Mouse (Mus musculus) heart, embryonic 14.5 days (tissue): Measurements from ENCODE around the gene Gm973. TPM values are rescaled to one million over a fixed set of nuclear protein-coding genes. Genes with fewer than 3 reads are reported as not detected.

ENCODE experiments used
- ATAC-seq: fragments of 200-750 bp; cut with Nextera tagmentation; 2 replicates; pipeline ENCODE4 v1.8.0; 2017; ENCODE audit warnings: low read depth, moderate TSS enrichment; ENCODE audit not compliant: insufficient number of reproducible peaks, insufficient read depth, low FRiP score
- H3K27ac ChIP-seq, 2 experiments: fragments of 200-500 bp in 1 of 2; fragments of 300-500 bp in 1 of 2; sonication (generic) in 1 of 2; replicated peaks in 1 of 2; 2 replicates each; pipeline ENCODE4 v1.5.1; 2012 to 2014; ENCODE audit warnings: low read depth in 2 of 2, low read length in 2 of 2, control low read depth in 1 of 2, mild to moderate bottlenecking in 1 of 2, mixed read lengths in 1 of 2; ENCODE audit not compliant: control insufficient read depth in 1 of 2, insufficient read depth in 1 of 2
- H3K27me3 ChIP-seq: fragments of 300-500 bp; sonication (generic); 2 replicates; pipeline ENCODE4 v1.6.1; 2014; ENCODE audit warnings: mild to moderate bottlenecking, low read length, control low read depth; ENCODE audit not compliant: control insufficient read depth, insufficient read depth
- H3K36me3 ChIP-seq: fragments of 300-500 bp; sonication (generic); 2 replicates; pipeline ENCODE4 v1.6.1; 2014; ENCODE audit warnings: mild to moderate bottlenecking, control low read depth, low read length, mixed read lengths; ENCODE audit not compliant: control insufficient read depth, insufficient read depth
- H3K4me1 ChIP-seq, 2 experiments: fragments of 200-500 bp in 1 of 2; fragments of 300-500 bp in 1 of 2; sonication (generic) in 1 of 2; 2 replicates each; pipeline ENCODE4 v1.6.1; 2012 to 2014; ENCODE audit warnings: low read length in 2 of 2, control low read depth in 1 of 2, mixed read lengths in 1 of 2; ENCODE audit not compliant: control insufficient read depth in 2 of 2, insufficient read depth in 2 of 2
- H3K4me2 ChIP-seq: fragments of 300-500 bp; sonication (generic); 2 replicates; pipeline ENCODE4 v1.6.1; 2014; ENCODE audit warnings: mild to moderate bottlenecking, low read length
- H3K4me3 ChIP-seq, 2 experiments: fragments of 200-500 bp in 1 of 2; fragments of 300-500 bp in 1 of 2; sonication (generic) in 1 of 2; 2 replicates each; pipeline ENCODE4 v1.5.1; 2012 to 2014; ENCODE audit warnings: low read length in 2 of 2, mild to moderate bottlenecking in 2 of 2, control low read depth in 1 of 2, low read depth in 1 of 2, moderate library complexity in 1 of 2; ENCODE audit not compliant: control insufficient read depth in 1 of 2, insufficient read depth in 1 of 2
- H3K9ac ChIP-seq: fragments of 300-500 bp; sonication (generic); 2 replicates; pipeline ENCODE4 v1.6.1; 2014; ENCODE audit warnings: mild to moderate bottlenecking, low read length
- H3K9me3 ChIP-seq: fragments of 300-500 bp; sonication (generic); 2 replicates; pipeline ENCODE4 v1.6.1; 2016; ENCODE audit warnings: low read length, control low read depth; ENCODE audit not compliant: control insufficient read depth
- WGBS: fragments of 180-500 bp; shearing (Covaris S2); extraction: QIAGEN DNeasy Blood & Tissue Kit; methylation state at CpG from one replicate; pipeline ENCODE4 v1.1.7; 2014; 5-methylcytosine and 5-hydroxymethylcytosine counted together
- polyA plus RNA-seq: library from polyadenylated mRNA; unstranded; fragments of >200 nt; fragmentation: Nextera tagmentation; extraction: Ambion mirVana; gene quantifications from 2 replicates; pipeline ENCODE4 v1.2.1, GENCODE M21; 2014

Gm973 gene
- not detected in 2 replicates for polyA plus RNA-seq

DNA sequence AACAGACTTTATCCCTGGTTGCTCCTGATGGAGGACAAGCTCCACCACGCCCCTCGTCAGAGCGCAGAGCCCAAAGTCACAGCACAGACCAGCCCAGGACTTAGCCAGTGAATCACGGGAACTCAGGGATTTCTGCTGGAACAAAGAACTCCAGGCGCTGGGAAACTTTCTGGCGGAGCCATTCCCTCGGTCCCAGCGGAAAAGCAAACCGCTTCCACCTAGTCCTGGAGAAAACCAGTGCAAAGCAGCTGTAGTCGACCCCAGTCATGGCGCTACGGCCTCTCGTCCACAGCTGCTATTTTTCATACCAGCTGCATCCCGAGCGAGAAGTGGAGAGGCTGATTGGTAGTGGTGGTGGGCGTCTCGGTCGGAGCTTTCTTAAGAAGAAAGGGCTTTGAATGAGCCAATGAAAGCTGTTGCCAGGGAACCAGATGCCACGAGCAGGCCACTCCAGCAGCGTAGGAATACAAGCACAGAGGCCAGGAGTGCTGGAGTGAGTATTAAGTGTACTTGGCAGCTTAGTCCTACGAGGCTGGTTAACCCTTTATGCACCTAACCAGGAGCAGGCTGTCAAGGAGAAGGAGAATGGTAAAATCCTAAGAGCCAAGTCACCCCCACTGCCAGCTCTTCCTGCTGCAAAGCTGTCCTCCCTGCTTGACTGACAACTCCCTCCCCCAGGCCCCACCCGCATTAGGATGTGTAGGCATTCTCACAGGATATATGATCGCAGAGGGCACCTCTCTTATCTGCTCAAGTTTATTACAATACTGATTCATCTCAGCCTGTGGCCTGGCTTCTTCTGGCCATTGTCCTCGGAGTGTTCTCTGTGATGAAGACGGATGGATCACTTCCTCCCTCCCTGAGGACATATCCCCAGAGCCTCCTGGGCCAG lies at the start of gene Gm973:
TSS of gene Gm973 (plus strand) at position 239 of the 892 bp plus-strand sequence.
- peak within 1 kb of the TSS; percentile 53 to 66 for H3K27ac ChIP-seq
- peak within 1 kb of the TSS; percentile 67 for H3K9ac ChIP-seq
- no peaks in the 10 kb centered on the region for H3K9me3 ChIP-seq
- peaks cover 8 to 15% of the 10 kb centered on the region in 2 experiments for H3K4me1 ChIP-seq
- H3K36me3 ChIP-seq = no peaks in the 10 kb centered on the region
- H3K4me2 ChIP-seq = peak within 1 kb of the TSS; percentile 74
- H3K4me3 ChIP-seq = peak within 1 kb of the TSS; percentile 36 to 39
- peak; percentile 31; the same call in 1 of the 2 replicates for ATAC-seq
- WGBS = 6% methylated on average over 25 of the region's 25 CpGs
- peaks cover 3% of the 10 kb centered on the region; the same call in 1 of the 2 replicates for H3K27me3 ChIP-seq

GRCm38 (mm10) chr1:59469170-59469569 lies 46.9 kb upstream of the Gm973 start:
- peaks cover 5 to 8% of the 10 kb centered on the region in 2 experiments for H3K4me1 ChIP-seq
- H3K27ac ChIP-seq = no peak overlapping the region
- peaks cover 39% of the 10 kb centered on the region for H3K27me3 ChIP-seq
- no peak for ATAC-seq
- no peaks in the 10 kb centered on the region for H3K36me3 ChIP-seq
- no peak overlapping the region for H3K4me3 ChIP-seq
- H3K9me3 ChIP-seq = no peaks in the 10 kb centered on the region
- 63% methylated on average over 4 of the region's 4 CpGs for WGBS
- H3K9ac ChIP-seq = no peak overlapping the region
- H3K4me2 ChIP-seq = no peak overlapping the region

DNA sequence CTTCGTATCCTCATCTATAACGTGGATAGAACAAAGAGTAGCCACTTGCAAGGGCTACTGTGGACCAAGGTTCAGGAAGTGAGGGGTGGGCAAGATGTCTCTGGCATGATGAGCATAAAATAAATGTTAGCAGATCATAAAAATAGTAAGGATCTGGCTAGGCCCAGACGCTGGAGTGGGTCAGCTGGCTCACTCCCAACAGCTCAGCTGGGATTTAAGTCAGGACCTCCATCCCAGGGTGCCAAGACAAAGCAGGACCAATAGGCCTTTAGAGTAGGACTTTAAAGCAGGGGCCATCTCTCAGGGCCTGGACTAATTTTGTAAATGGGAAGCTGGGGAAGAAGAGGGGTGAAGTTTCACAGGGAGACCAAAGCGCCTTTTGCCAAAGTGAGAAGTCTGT lies 45.3 kb upstream of the Gm973 start:
- Histone ChIP-seq H3K27me3 (peaks cover 54% of the 10 kb centered on the region), H3K4me1 (peaks cover 2 to 8% of the 10 kb centered on the region in 2 experiments), H3K4me3 (no peak overlapping the region), H3K9ac (no peak overlapping the region), H3K36me3 (no peaks in the 10 kb centered on the region), H3K9me3 (no peaks in the 10 kb centered on the region), H3K4me2 (no peak overlapping the region), H3K27ac (no peak overlapping the region)
- WGBS = 63% methylated on average over 4 of the region's 4 CpGs
- no peak for ATAC-seq

DNA sequence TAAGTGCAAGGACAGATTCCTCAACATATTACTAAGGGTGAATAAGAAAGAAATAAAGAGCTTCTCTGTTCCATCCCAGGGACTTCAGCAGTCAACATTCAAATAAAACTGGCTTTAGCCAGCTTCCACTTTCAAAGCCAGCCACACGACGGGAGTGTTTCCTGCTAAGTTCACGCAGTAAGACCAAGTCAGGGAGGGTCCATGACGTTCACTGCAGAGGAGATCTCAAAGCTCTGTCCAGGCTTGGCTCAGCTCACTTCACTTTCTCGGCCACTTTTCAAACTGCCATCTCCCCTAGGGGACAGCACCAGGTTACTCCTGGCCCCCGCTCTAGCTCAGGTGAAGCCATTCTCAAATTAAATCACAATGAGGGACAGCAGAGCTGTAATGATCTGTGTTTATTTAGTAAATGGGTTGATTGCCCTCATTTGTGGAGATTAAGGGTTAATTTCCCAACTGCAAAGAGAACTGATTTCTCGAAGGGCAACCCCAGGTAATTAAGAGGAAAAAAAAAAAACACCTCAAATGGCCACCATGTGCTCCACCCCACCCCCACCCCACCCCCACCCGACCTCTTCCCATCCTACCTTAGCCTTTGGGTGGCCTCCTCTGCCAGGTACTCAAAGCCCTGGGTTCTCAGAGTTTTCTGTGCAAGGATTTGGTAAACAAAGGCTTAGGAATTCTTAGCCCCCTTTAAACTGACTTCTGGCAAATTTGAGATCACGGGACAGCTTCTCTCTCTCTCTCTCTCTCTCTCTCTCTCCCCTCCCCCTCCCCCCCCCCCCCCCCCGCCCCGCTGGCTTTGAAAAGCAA lies 43.5 kb upstream of the Gm973 start:
- Histone ChIP-seq H3K4me2 (0 out of 2 replicates have a peak overlapping the region, but pooled peaks have one; percentile 2), H3K36me3 (no peaks in the 10 kb centered on the region), H3K27ac (no peak overlapping the region), H3K9ac (no peak overlapping the region), H3K4me3 (no peak overlapping the region), H3K9me3 (no peaks in the 10 kb centered on the region), H3K4me1 (peaks cover 2 to 8% of the 10 kb centered on the region in 2 experiments; a peak in 3 of 4 replicates), H3K27me3 (peaks cover 53% of the 10 kb centered on the region)
- no peak for ATAC-seq
- 9% methylated on average over 9 of the region's 11 CpGs for WGBS

DNA sequence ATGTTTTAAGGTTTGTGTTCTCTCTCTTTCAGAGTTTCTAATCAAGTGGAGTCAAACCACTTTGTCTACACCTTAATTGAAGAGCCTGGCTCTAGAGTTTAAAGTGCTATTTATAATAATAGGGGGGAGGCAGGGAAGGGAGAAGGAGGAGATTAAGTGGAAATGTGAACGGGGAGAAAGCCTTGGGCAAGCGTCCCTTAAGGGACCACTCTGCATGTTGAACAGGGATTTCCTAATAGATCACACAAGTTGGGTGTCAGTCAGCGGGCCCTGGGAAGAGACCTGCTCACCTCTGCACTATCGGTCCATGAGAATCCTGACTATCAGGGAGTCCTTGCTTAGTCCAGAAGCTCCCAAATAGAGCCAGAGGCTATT lies 42.9 kb upstream of the Gm973 start:
- Histone ChIP-seq H3K4me3 (no peak overlapping the region), H3K4me1 (peaks cover 2 to 8% of the 10 kb centered on the region in 2 experiments; a peak in 3 of 4 replicates), H3K27me3 (peaks cover 53% of the 10 kb centered on the region), H3K27ac (no peak overlapping the region), H3K9ac (no peak overlapping the region), H3K4me2 (0 out of 2 replicates have a peak overlapping the region, but pooled peaks have one; percentile 19), H3K9me3 (no peaks in the 10 kb centered on the region), H3K36me3 (no peaks in the 10 kb centered on the region)
- no peak for ATAC-seq
- WGBS = 11% methylated on average over 4 of the region's 4 CpGs

DNA sequence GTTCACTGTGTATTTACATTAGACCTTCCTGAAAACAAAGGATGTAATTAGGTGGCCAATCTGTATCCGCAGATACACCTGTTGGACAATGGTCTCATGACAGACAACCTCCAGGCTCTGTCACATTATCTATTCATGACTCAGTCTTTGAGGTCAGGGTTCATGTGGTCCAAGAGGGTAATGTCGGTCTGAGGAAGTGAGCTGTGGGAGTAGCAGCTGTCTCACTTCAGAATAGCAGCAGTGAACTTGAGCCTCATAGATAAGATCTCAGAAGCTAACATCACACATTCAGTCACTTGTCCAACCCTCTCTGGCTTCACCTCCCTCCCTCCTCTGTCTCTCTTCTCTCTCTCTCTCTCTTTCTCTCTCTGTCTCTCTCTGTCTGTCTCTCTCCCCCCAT lies 40.4 kb upstream of the Gm973 start:
- Histone ChIP-seq H3K27ac (no peak overlapping the region), H3K27me3 (peaks cover 36% of the 10 kb centered on the region), H3K36me3 (no peaks in the 10 kb centered on the region), H3K9ac (no peak overlapping the region), H3K4me1 (peaks cover 2 to 8% of the 10 kb centered on the region in 2 experiments), H3K4me2 (no peak overlapping the region), H3K4me3 (no peak overlapping the region), H3K9me3 (no peaks in the 10 kb centered on the region)
- WGBS = 34% methylated on average over 2 of the region's 2 CpGs
- ATAC-seq = no peak

DNA sequence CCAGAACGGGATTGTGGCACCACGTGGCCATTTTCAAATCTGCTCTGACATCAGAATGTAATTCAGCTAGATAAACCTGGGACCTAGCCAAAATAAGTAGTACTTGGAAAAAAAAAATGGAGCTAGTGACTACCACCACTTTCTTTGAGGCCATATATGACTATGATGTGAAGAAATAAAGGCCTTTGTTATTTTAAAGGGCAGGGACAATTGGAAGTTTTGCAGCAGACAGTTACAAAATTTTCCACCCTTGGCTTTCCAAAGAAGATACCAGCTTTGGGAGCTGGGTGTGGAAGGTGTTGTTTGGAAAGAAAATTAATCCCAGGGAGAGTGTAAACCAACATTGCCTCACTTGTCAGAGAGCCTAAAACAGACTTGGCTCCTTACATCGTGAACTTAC lies 37.2 kb upstream of the Gm973 start:
- Histone ChIP-seq H3K27ac (no peak overlapping the region), H3K9me3 (no peaks in the 10 kb centered on the region), H3K36me3 (no peaks in the 10 kb centered on the region), H3K9ac (no peak overlapping the region), H3K27me3 (peaks cover 29% of the 10 kb centered on the region), H3K4me3 (no peak overlapping the region), H3K4me1 (peaks cover 7 to 14% of the 10 kb centered on the region in 2 experiments), H3K4me2 (no peak overlapping the region)
- no peak for ATAC-seq
- 70% methylated on average over 3 of the region's 3 CpGs for WGBS
